In the genomic region with DNA sequence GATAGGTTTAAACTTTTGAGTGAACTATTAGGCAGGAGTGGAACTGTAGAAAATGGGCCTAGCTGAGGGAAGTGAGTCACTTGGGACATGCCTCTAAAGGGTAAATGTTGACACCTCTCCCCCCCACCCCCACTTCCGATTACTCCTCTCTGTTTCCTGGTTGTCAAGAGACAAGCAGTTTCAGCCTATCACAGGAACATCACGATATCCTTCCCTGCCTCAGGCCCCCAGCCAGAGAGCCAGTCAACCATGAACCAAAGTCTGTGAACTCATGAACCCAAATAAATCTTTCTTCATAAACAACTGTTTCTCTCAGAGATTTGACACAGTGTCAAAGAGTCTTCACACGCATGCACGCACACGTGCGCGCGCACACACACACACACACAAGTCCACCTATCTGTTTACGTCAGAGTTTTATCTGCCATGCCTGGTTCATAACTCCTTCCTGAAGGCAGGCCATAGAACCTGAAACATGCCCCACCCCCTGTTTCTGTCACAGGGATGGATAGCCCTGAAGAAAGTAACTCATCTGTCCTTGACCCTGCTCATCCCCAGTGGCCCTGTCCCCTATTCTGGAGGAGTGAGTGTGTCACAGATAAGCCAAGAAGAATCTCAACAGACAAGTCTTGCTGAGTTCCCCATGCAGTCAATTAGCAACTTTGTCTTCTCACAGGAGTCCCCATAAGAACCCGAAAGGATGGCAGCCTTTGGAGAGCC, we compare ENCODE assay signal across 17 mouse cellular contexts. TPM values are rescaled to one million over a fixed set of nuclear protein-coding genes. Genes with fewer than 3 reads are reported as not detected.
A peak's percentile ranks its signal among the peaks of the same experiment; 100 is the strongest.
DNase-seq lines count a peak whose midpoint lies in the region; ATAC-seq lines count a peak whose summit lies in the region.
"Had no signal": no experiment of that assay in that cellular context is flagged by ENCODE, and none has a peak within 500 bp of the region (broad histone marks: within the 10 kb centered on the region; RNA-seq: fewer than 3 reads in every experiment).

No protein-coding gene starts in this region.

- peaks cover 2% of the 10 kb centered on the region; the same call in 1 of the 2 replicates for H3K4me1 ChIP-seq in intestine, embryonic 15.5 days (replicated peaks)
- H3K4me1 ChIP-seq in intestine, embryonic 16.5 days (ENCODE audit: control insufficient read depth, insufficient read depth, low read length): peaks cover 9% of the 10 kb centered on the region; the same call in 1 of the 2 replicates
- H3K4me1 ChIP-seq in kidney, embryonic 14.5 days (ENCODE audit: control insufficient read depth, insufficient read depth, low read length): peaks cover 21% of the 10 kb centered on the region
- H3K4me1 ChIP-seq in liver, embryonic 15.5 days (replicated peaks): peaks cover 49% of the 10 kb centered on the region
- H3K4me1 ChIP-seq: stomach, embryonic 15.5 days had no signal

- 0 out of 2 replicates have a peak, but pooled peaks have one; percentile 15 for ATAC-seq in intestine, embryonic 15.5 days
- no peak for ATAC-seq in intestine, embryonic 16.5 days
- ATAC-seq in kidney, embryonic 14.5 days (ENCODE audit: low FRiP score, low TSS enrichment): peak; percentile 61; the same call in 1 of the 2 replicates
- peak; percentile 22; the same call in 1 of the 2 replicates for ATAC-seq in liver, embryonic 15.5 days (ENCODE audit: insufficient read depth)
- ATAC-seq in monocyte, adult 5-6 weeks (replicated peaks; ENCODE audit: insufficient number of reproducible peaks, low FRiP score, low TSS enrichment, poor library complexity, severe bottlenecking): no peak
- ATAC-seq: CD4-positive, CD25-positive, alpha-beta regulatory T cell, adult 4 months; Patski had no signal

- no peaks in the 10 kb centered on the region for H3K27me3 ChIP-seq in intestine, embryonic 15.5 days (replicated peaks)
- no peaks in the 10 kb centered on the region for H3K27me3 ChIP-seq in intestine, embryonic 16.5 days (replicated peaks; ENCODE audit: control insufficient read depth, insufficient read depth, low read length)
- H3K27me3 ChIP-seq in kidney, embryonic 14.5 days (ENCODE audit: control insufficient read depth, insufficient read depth, low read length): no peaks in the 10 kb centered on the region
- no peaks in the 10 kb centered on the region for H3K27me3 ChIP-seq in liver, embryonic 15.5 days
- H3K27me3 ChIP-seq: lung, embryonic 15.5 days; neural tube, embryonic 15.5 days; Patski; stomach, embryonic 15.5 days had no signal

- no peaks in the 10 kb centered on the region for H3K9me3 ChIP-seq in intestine, embryonic 15.5 days
- H3K9me3 ChIP-seq in intestine, embryonic 16.5 days (ENCODE audit: control insufficient read depth, low read length): no peaks in the 10 kb centered on the region; the same call in 1 of the 2 replicates
- no peaks in the 10 kb centered on the region for H3K9me3 ChIP-seq in kidney, embryonic 14.5 days (ENCODE audit: control insufficient read depth, low read length)
- no peaks in the 10 kb centered on the region for H3K9me3 ChIP-seq in liver, embryonic 15.5 days (replicated peaks)
- H3K9me3 ChIP-seq: lung, embryonic 15.5 days; neural tube, embryonic 15.5 days; stomach, embryonic 15.5 days had no signal

- no peak overlapping the region for H3K27ac ChIP-seq in intestine, embryonic 15.5 days
- no peak overlapping the region for H3K27ac ChIP-seq in intestine, embryonic 16.5 days (ENCODE audit: low read length)
- H3K27ac ChIP-seq in kidney, embryonic 14.5 days (ENCODE audit: low read depth, low read length): no peak overlapping the region
- no peak overlapping the region; the same call in 1 of the 2 replicates for H3K27ac ChIP-seq in liver, embryonic 15.5 days (replicated peaks)
- H3K27ac ChIP-seq: hindbrain, postnatal 0 days; lung, embryonic 15.5 days; neural tube, embryonic 15.5 days; stomach, embryonic 15.5 days had no signal

- no peaks in the 10 kb centered on the region for H3K36me3 ChIP-seq in intestine, embryonic 15.5 days
- no peaks in the 10 kb centered on the region for H3K36me3 ChIP-seq in intestine, embryonic 16.5 days (ENCODE audit: control insufficient read depth, insufficient read depth, low read length)
- H3K36me3 ChIP-seq in kidney, embryonic 14.5 days (ENCODE audit: control insufficient read depth, insufficient read depth, low read length): no peaks in the 10 kb centered on the region
- H3K36me3 ChIP-seq in liver, embryonic 15.5 days (replicated peaks): no peaks in the 10 kb centered on the region
- H3K36me3 ChIP-seq: lung, embryonic 15.5 days; neural tube, embryonic 15.5 days; stomach, embryonic 15.5 days had no signal

- 71% methylated on average over 10 of the region's 10 CpGs for whole genome bisulfite sequencing in intestine, embryonic 15.5 days
- 72% methylated on average over 10 of the region's 10 CpGs for WGBS in intestine, embryonic 16.5 days
- WGBS in kidney, embryonic 14.5 days: 51% methylated on average over 10 of the region's 10 CpGs
- WGBS in liver, embryonic 15.5 days (ENCODE audit: insufficient replicate concordance): 56% methylated on average over 10 of the region's 10 CpGs

- H3K9ac ChIP-seq in intestine, embryonic 15.5 days: no peak overlapping the region
- no peak overlapping the region for H3K9ac ChIP-seq in intestine, embryonic 16.5 days (ENCODE audit: low read depth, low read length)
- H3K9ac ChIP-seq in kidney, embryonic 14.5 days (ENCODE audit: low read depth, low read length): no peak overlapping the region
- no peak overlapping the region for H3K9ac ChIP-seq in liver, embryonic 15.5 days
- H3K9ac ChIP-seq: lung, embryonic 15.5 days; neural tube, embryonic 15.5 days; stomach, embryonic 15.5 days had no signal

- H3K4me2 ChIP-seq in intestine, embryonic 15.5 days (replicated peaks): no peak overlapping the region
- no peak overlapping the region for H3K4me2 ChIP-seq in intestine, embryonic 16.5 days (ENCODE audit: low read depth, low read length)
- no peak overlapping the region for H3K4me2 ChIP-seq in kidney, embryonic 14.5 days (replicated peaks; ENCODE audit: low read depth, low read length)
- no peak overlapping the region for H3K4me2 ChIP-seq in liver, embryonic 15.5 days
- H3K4me2 ChIP-seq: lung, embryonic 15.5 days; neural tube, embryonic 15.5 days; stomach, embryonic 15.5 days had no signal

- DNase-seq in Muller cell, postnatal 12 days (ENCODE audit: inconsistent ontology term): peak; percentile 40
- DNase-seq in layer of hippocampus, adult 18-20 months (ENCODE audit: low spot score in 2 of 2): no peak
- DNase-seq in heart, adult 18-20 months: no peak
- DNase-seq: cerebellum, adult 8-10 months; right cerebral cortex, postnatal 25 days; thymus, postnatal 25 days had no signal

- H3K4me3 ChIP-seq in intestine, embryonic 15.5 days (replicated peaks): no peak overlapping the region
- H3K4me3 ChIP-seq in intestine, embryonic 16.5 days (ENCODE audit: low read length): no peak overlapping the region
- H3K4me3 ChIP-seq in kidney, embryonic 14.5 days (ENCODE audit: low read length): no peak overlapping the region
- no peak overlapping the region for H3K4me3 ChIP-seq in liver, embryonic 15.5 days (replicated peaks)
- H3K4me3 ChIP-seq: lung, embryonic 15.5 days; neural tube, embryonic 15.5 days; stomach, embryonic 15.5 days had no signal

RNA-seq across cellular contexts. Expression of a gene that starts 24.7 kb away (rescaled TPM):
- polyA plus RNA-seq in intestine, embryonic 15.5 days (2015; fragmentation: Nextera tagmentation; extraction: Ambion mirVana): 2.7 and 2.9 TPM in 2 replicates
- 1.5 and 2.2 TPM in 2 replicates for polyA plus RNA-seq in intestine, embryonic 16.5 days (2015; fragmentation: Nextera tagmentation; extraction: Ambion mirVana)
- polyA plus RNA-seq in kidney, embryonic 14.5 days (2014; fragmentation: Nextera tagmentation; extraction: Ambion mirVana): 11.6 and 20.7 TPM in 2 replicates
- 1.5 and 1.7 TPM in 2 replicates for polyA plus RNA-seq in liver, embryonic 15.5 days (2015; fragmentation: Nextera tagmentation; extraction: Ambion mirVana)
- 0.49 to 1.2 TPM (median 1.2 TPM) in 3 replicates for total RNA-seq in monocyte, adult 5-6 weeks (2017)
- total RNA-seq in layer of hippocampus, adult 18-20 months (2021): 10 to 100 TPM; 24.3 to 25.0 TPM
- total RNA-seq in heart, adult 18-20 months (2021): 10 to 100 TPM; 11.2 to 15.7 TPM
- polyA plus RNA-seq: CD4-positive, CD25-positive, alpha-beta regulatory T cell, adult 4 months had no signal

RNA-seq across cellular contexts. Expression of a gene that starts 41.6 kb away (rescaled TPM):
- polyA plus RNA-seq in intestine, embryonic 15.5 days (2015; fragmentation: Nextera tagmentation; extraction: Ambion mirVana): 29.6 and 31.3 TPM in 2 replicates
- polyA plus RNA-seq in intestine, embryonic 16.5 days (2015; fragmentation: Nextera tagmentation; extraction: Ambion mirVana): 33.4 and 33.5 TPM in 2 replicates
- polyA plus RNA-seq in kidney, embryonic 14.5 days (2014; fragmentation: Nextera tagmentation; extraction: Ambion mirVana): 29.4 and 37.6 TPM in 2 replicates
- 16.8 and 18.2 TPM in 2 replicates for polyA plus RNA-seq in liver, embryonic 15.5 days (2015; fragmentation: Nextera tagmentation; extraction: Ambion mirVana)
- total RNA-seq in monocyte, adult 5-6 weeks (2017): 1.1 to 11.9 TPM (median 5.0 TPM) in 3 replicates
- 10 to 100 TPM; 33.5 to 35.0 TPM for total RNA-seq in layer of hippocampus, adult 18-20 months (2021)
- total RNA-seq in heart, adult 18-20 months (2021): 10 to 100 TPM; 35.1 to 40.5 TPM

RNA-seq across cellular contexts. Expression of a gene that starts 41.7 kb away (rescaled TPM):
- polyA plus RNA-seq in intestine, embryonic 15.5 days (2015; fragmentation: Nextera tagmentation; extraction: Ambion mirVana): 20.7 and 21.6 TPM in 2 replicates
- 21.3 and 22.8 TPM in 2 replicates for polyA plus RNA-seq in intestine, embryonic 16.5 days (2015; fragmentation: Nextera tagmentation; extraction: Ambion mirVana)
- polyA plus RNA-seq in kidney, embryonic 14.5 days (2014; fragmentation: Nextera tagmentation; extraction: Ambion mirVana): 12.6 and 19.5 TPM in 2 replicates
- 11.8 and 13.2 TPM in 2 replicates for polyA plus RNA-seq in liver, embryonic 15.5 days (2015; fragmentation: Nextera tagmentation; extraction: Ambion mirVana)
- total RNA-seq in monocyte, adult 5-6 weeks (2017): 0.38 to 1.8 TPM in 2 of 3 replicates, not detected in the other
- total RNA-seq in layer of hippocampus, adult 18-20 months (2021): 10 to 100 TPM; 14.6 to 19.6 TPM
- 10 to 100 TPM; 44.2 to 48.3 TPM for total RNA-seq in heart, adult 18-20 months (2021)

Comparison
In these comparisons a context has a peak if more than half of its experiments do, and no peak if none do; other contexts are left out.
1. ATAC-seq: peak in intestine, embryonic 15.5 days (single experiment), kidney, embryonic 14.5 days (single experiment) and liver, embryonic 15.5 days (single experiment); none in intestine, embryonic 16.5 days (single experiment) and monocyte, adult 5-6 weeks (single experiment).